Mouse (Mus musculus) embryo, embryonic 10 days (tissue): ENCODE measurements at regions not wholly inside any gene's neighbourhood (a gene's known extent, or its start where the extent isn't known, plus 50 kb on each side); places are given as distances from the start of the nearest gene placed in this dataset.
A peak's percentile ranks its signal among the peaks of the same experiment; 100 is the strongest.

Source experiments
- DNase-seq: peaks from one replicate; pipeline ENCODE4 v3.0.0-alpha.2; 2015; ENCODE audit warnings: low spot score

GRCm38 (mm10) chr4:34105251-34105650, 55.3 kb upstream of the Spaca1 start:
- no peak for DNase-seq

- peak; percentile 54 for DNase-seq
These were observed 64.3 kb upstream of the Spaca1 start for GRCm38 (mm10) chr4:34114323-34114722.

GRCm38 (mm10) chr4:34117086-34117485, 67.1 kb upstream of the Spaca1 start:
- no peak for DNase-seq

- DNase-seq = no peak
These were observed 73.0 kb upstream of the Spaca1 start for GRCm38 (mm10) chr4:34122959-34123520.

- DNase-seq = no peak
These were observed 78.2 kb upstream of the Spaca1 start for GRCm38 (mm10) chr4:34128224-34128623.

GRCm38 (mm10) chr4:34146133-34146867, 96.3 kb upstream of the Spaca1 start:
- no peak for DNase-seq

- DNase-seq = no peak
These were observed 99.2 kb upstream of the Spaca1 start for GRCm38 (mm10) chr4:34148956-34149739.

- DNase-seq = no peak
These were observed 101.8 kb upstream of the Spaca1 start for GRCm38 (mm10) chr4:34151605-34152347.

- no peak for DNase-seq
These were observed 105.5 kb upstream of the Spaca1 start for GRCm38 (mm10) chr4:34155501-34155900.

- no peak for DNase-seq
These were observed 108.0 kb upstream of the Spaca1 start for GRCm38 (mm10) chr4:34157818-34158511.

GRCm38 (mm10) chr4:34171265-34171862, 121.4 kb upstream of the Spaca1 start:
- DNase-seq = no peak

- no peak for DNase-seq
These were observed 122.0 kb upstream of the Spaca1 start for GRCm38 (mm10) chr4:34172000-34172399.

- no peak for DNase-seq
These were observed 127.4 kb upstream of the Spaca1 start for GRCm38 (mm10) chr4:34177421-34177820.

GRCm38 (mm10) chr4:34186522-34186921, 136.5 kb upstream of the Spaca1 start:
- no peak for DNase-seq

GRCm38 (mm10) chr4:34203193-34203848, 153.3 kb upstream of the Spaca1 start:
- no peak for DNase-seq

GRCm38 (mm10) chr4:34209179-34209896, 159.3 kb upstream of the Spaca1 start:
- DNase-seq = no peak

- DNase-seq = no peak
These were observed 163.7 kb upstream of the Spaca1 start for GRCm38 (mm10) chr4:34213731-34214130.

- no peak for DNase-seq
These were observed 164.4 kb upstream of the Spaca1 start for GRCm38 (mm10) chr4:34214346-34214745.

- no peak for DNase-seq
These were observed 171.9 kb upstream of the Spaca1 start for GRCm38 (mm10) chr4:34221915-34222314.
